Mouse (Mus musculus) olfactory bulb, adult 2 months (tissue): ENCODE results near the gene Clk2.

Experiments
- CTCF ChIP-seq: fragments of 200-500 bp; IDR thresholded peaks from 2 replicates; pipeline ENCODE4 v1.5.1; 2012; ENCODE audit warnings: low read depth, mild to moderate bottlenecking, low read length, moderate library complexity; ENCODE audit not compliant: insufficient read depth
- POLR2A ChIP-seq: fragments of 200-500 bp; IDR thresholded peaks from 2 replicates; pipeline ENCODE4 v1.6.1; 2012; ENCODE audit warnings: mild to moderate bottlenecking, low read depth, low read length, moderate library complexity; ENCODE audit not compliant: insufficient read depth

GRCm38 (mm10) chr3:89144821-89145220 lies 19.8 kb upstream of the Clk2 start:
- TF ChIP-seq CTCF (no peak), POLR2A (no peak)
